Mouse (Mus musculus): ENCODE measurements at regions not wholly inside any gene's neighbourhood (a gene's known extent, or its start where the extent isn't known, plus 50 kb on each side); places are given as distances from the start of the nearest gene placed in this dataset.

- peak; percentile 14 for DNase-seq (ENCODE audit: low read depth, low spot score)
Measured at GRCm38 (mm10) chr1:13424524-13424923, 2010.6 kb downstream of the A830018L16Rik start.

DNA sequence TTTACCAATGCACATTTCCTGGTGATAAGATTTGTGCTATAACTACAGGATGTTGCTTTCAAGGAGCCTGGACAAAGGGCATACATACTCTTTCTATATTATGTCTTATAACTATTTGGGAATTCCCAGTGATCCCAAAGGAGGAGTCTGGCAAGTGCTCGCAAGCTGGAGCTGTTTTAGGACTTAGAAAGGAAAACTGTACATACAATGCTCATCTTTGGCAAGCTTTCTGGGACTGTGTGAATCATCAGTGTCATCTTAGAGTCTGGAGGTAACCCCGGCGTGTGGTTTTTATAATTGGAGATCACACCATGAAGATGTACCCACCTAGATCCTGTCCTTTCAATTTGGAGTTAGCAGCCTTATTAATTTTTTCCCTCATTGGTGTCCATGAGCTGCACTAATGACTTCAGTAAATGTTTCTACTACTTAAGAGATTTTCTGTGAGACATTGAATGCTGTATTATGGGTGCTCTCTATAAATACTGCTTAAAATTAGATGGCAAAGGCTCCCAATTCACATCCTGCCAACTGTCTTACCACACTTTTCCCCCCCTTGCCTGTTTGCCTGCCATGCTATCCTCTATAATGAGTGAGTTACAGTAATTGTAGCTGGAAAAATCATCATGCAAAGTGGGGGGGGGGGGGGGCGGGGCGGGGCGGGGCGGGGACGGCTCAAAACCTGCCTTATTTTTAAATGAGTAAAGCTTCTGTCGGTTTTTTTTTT is 2011.9 kb downstream of the A830018L16Rik start:
- DNase-seq (ENCODE audit: low read depth, low spot score) = peak; percentile 14

GRCm38 (mm10) chr1:13426328-13427067 is 2012.6 kb downstream of the A830018L16Rik start:
- DNase-seq (ENCODE audit: low read depth, low spot score) = peak; percentile 90

- DNase-seq (ENCODE audit: low read depth, low spot score) = no peak
Measured at GRCm38 (mm10) chr1:13427068-13427434, 2013.1 kb downstream of the A830018L16Rik start.

- no peak for DNase-seq (ENCODE audit: low read depth, low spot score)
Measured at GRCm38 (mm10) chr1:13427501-13428207, 2013.7 kb downstream of the A830018L16Rik start.

DNA sequence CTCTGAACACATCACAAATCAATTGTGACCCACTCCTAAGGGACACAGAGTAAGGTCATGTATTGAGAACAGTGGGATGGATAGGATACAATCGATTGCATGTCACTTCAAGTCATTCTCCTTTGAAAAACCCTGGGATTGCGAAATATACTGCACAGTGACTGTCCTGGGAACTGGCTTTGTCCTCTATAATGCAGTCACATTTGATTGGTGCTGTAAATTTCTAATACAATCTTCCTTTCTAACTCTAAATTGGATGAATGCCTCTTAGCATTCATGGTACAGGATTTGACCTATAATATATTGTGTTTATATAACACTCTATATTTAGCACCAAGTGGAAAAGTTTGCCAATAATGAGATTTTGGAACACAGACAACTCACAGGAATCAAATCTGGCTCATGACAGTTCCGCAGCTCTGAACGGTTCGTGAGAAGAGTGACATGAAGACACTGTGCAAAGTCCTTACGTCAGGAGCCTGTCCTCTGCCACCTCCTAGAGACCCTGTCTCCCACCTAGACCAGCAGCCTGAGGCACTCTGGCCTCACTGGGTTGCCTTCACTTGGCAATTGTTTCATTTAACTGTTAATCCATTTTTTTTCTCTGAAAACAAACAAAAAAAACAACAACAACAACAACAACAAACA is 2024.0 kb downstream of the A830018L16Rik start:
- DNase-seq (ENCODE audit: low read depth, low spot score) = no peak

DNA sequence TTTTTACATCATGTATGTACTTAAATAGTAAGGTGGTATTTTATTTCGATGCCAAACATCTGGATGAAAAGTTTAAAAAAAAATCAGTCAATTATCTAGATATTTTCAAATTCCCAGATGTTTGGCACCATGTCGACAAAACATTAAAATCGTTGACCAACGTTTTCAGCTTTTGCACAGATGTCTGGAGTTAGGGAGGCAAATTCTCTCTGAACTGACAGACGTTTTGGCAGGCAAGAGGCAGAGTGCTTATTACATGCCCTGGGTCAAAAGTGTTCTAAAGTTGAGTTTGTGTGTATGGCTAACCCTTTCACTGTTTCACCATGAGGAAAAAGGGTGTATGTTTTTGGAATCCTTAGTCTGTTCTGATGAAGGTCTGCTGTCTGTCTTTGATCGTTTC is 2028.5 kb downstream of the A830018L16Rik start:
- DNase-seq (ENCODE audit: low read depth, low spot score) = no peak

DNA sequence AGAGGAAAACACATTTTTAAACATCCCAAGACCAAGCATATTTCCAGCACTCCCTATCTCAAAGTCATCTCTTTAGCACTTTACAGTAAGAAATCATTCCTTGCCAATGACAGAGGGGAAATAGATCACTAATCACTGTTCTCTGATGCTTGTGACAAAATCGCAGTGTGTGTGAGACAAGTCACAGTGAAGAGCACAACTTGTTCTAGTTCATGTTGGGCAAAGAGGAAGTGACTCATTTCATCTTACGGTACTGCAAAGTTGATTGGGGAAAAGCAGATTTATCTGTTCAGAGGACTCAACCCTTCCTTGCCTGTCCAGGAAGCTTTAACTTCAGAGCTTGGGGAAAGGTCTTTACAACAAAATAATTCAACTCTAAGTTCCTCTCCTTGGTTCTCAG is 2040.6 kb downstream of the A830018L16Rik start:
- DNase-seq (ENCODE audit: low read depth, low spot score) = peak; percentile 41

DNA sequence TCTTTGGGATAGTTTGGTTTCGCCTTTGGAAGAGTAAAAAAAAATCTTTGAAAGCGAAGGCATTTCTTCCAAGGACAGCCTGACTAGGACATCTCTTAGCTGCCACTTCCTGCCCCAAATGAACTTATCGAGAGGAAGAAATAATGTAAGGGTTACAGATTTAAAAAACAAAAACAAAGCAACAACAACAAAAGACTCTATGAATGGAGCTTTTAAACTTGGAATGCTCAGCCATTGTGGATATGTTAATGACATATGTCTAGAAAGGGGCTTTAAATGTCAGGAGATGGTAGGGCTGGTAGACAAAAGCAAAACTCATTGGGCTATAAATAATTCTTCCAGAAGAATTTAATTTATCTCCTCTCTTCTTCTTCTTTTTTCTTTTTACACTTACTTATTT is 2041.7 kb downstream of the A830018L16Rik start:
- no peak for DNase-seq (ENCODE audit: low read depth, low spot score)

GRCm38 (mm10) chr1:13464311-13464710 is 2050.4 kb downstream of the A830018L16Rik start:
- DNase-seq (ENCODE audit: low read depth, low spot score) = peak; percentile 32

- no peak for DNase-seq (ENCODE audit: low read depth, low spot score)
Measured at GRCm38 (mm10) chr1:13467174-13467573, 2053.3 kb downstream of the A830018L16Rik start.

GRCm38 (mm10) chr1:13467886-13468630 is 2054.2 kb downstream of the A830018L16Rik start:
- no peak for DNase-seq (ENCODE audit: low read depth, low spot score)

GRCm38 (mm10) chr1:13494727-13495404 is 2081.0 kb downstream of the A830018L16Rik start:
- DNase-seq (ENCODE audit: low read depth, low spot score) = peak; percentile 46

- no peak for DNase-seq (ENCODE audit: low read depth, low spot score)
Measured at GRCm38 (mm10) chr1:13496386-13496785, 2082.5 kb downstream of the A830018L16Rik start.

GRCm38 (mm10) chr1:13500456-13500855 is 2086.6 kb downstream of the A830018L16Rik start:
- DNase-seq (ENCODE audit: low read depth, low spot score) = peak; percentile 78

DNA sequence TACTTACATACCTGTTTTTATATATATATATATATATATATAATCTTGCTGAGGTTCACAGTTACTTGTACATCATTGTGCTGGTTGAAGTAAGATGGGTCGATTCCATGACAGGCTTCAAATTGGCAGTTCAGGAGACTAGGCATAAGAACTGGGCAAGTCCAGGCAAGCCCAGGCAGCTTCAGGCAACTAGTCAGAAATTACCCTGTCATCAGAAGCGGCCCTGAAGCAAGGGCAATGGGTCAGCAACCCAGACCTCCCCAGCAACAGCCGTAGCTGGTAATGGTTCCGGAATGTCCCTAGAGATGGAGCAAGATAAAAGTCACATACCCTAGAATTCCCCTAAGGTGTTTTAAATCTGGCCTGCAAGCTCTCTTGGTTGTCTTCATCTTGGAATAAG is 2088.0 kb downstream of the A830018L16Rik start:
- DNase-seq (ENCODE audit: low read depth, low spot score) = no peak

DNA sequence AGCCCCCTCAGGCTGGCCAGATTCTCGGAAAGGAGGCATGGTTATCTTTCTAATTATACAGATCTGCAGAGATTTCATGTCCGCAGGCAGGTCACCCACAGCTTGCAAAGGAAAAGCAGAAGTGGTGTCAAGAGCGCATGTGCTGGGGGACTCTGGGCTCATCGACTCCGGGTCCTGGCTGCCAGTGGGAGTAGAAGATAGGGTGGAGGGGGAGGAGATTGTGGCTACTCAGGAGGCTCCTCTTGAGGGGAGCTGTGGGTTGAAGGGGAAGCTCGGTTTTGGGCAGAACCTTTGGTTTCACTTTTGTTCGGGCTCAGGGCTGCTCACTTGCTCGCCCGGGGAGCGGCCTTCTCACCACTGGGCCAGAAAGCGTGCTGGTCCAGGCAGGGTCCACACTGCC is 2099.9 kb downstream of the A830018L16Rik start:
- peak; percentile 70 for DNase-seq (ENCODE audit: low read depth, low spot score)

All from CD4-positive, CD25-positive, alpha-beta regulatory T cell, adult 2 months (primary cell).